8 mouse cellular contexts compared by ENCODE assay signal in the genomic region with DNA sequence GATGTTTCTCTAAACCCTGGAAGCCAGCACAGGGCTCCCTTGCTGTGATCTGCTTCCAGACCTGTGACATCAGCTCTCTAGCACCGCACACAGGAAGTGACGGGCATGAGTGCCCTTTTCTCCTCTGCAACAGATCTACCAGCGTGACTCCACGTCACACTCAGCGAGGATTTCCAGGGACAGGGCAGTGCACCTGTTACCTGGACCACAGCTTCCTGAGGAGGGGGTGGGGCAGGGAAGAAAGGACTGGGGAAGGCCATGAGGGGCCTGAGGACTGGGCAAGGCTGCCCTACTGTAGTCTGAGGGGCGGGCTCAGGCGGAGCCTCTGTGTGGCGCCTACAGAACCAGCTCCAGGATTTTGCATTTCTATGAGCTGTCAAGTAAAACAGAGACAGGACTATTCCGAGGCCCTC. TPM values are rescaled to one million over a fixed set of nuclear protein-coding genes. Genes with fewer than 3 reads are reported as not detected.
DNase-seq lines count a peak whose midpoint lies in the region; ATAC-seq and TF ChIP-seq lines count a peak whose summit lies in the region.

No protein-coding gene starts in this region.

- peak; percentile 40 for ATAC-seq in heart, embryonic 14.5 days (ENCODE audit: insufficient number of reproducible peaks, insufficient read depth, low FRiP score, low read depth)
- peak; percentile 81 for ATAC-seq in kidney, postnatal 0 days (replicated peaks; ENCODE audit: low FRiP score, low read depth)

- H3K9ac ChIP-seq in heart, embryonic 14.5 days (ENCODE audit: low read length): peak overlapping the region; percentile 48
- no peak overlapping the region for H3K9ac ChIP-seq in kidney, postnatal 0 days (ENCODE audit: low read depth, low read length)

- H3K27ac ChIP-seq in bone marrow, adult 2 months (ENCODE audit: control insufficient read depth, insufficient read depth, low read depth, low read length, poor library complexity): peak overlapping the region; percentile 30; the same call in 1 of the 2 replicates
- peak overlapping the region; percentile 88 to 92 for H3K27ac ChIP-seq in heart, embryonic 14.5 days (replicated peaks in 1 of 2; ENCODE audit: control insufficient read depth in 1 of 2, insufficient read depth in 1 of 2, low read depth in 2 of 2, low read length in 2 of 2)
- H3K27ac ChIP-seq in kidney, postnatal 0 days: peak overlapping the region; percentile 87

- peaks cover 77% of the 10 kb centered on the region for H3K36me3 ChIP-seq in heart, embryonic 14.5 days (ENCODE audit: control insufficient read depth, insufficient read depth, low read length)
- peaks cover 53% of the 10 kb centered on the region for H3K36me3 ChIP-seq in kidney, postnatal 0 days (ENCODE audit: insufficient read depth, low read length)
- H3K36me3 ChIP-seq in megakaryocyte, embryonic 14.5 days (replicated peaks; ENCODE audit: low read length): peaks cover 84% of the 10 kb centered on the region

- peak; percentile 37; the same call in 1 of the 2 replicates for TF ChIP-seq CTCF in bone marrow, adult 2 months (IDR thresholded peaks at IDR 0.05; ENCODE audit: control insufficient read depth, insufficient read depth, low read length)
- peak; percentile 50 for TF ChIP-seq CTCF in kidney, postnatal 0 days (IDR thresholded peaks at IDR 0.05; ENCODE audit: low read depth)

- DNase-seq in heart, adult 11 months: peak; percentile 97
- no peak for DNase-seq in heart, adult 8-10 months (ENCODE audit: low spot score)
- DNase-seq in kidney, postnatal 0 days (ENCODE audit: low spot score): peak; percentile 83
- DNase-seq in thymus, postnatal 14 days: peak; percentile 69
- DNase-seq in urinary bladder, postnatal 36 days (ENCODE audit: low spot score in 2 of 2): no peak

- no peak overlapping the region for H3K4me3 ChIP-seq in bone marrow, adult 2 months (replicated peaks; ENCODE audit: control insufficient read depth, low read depth, low read length)
- no peak overlapping the region for H3K4me3 ChIP-seq in heart, embryonic 14.5 days (ENCODE audit: control insufficient read depth in 1 of 2, insufficient read depth in 1 of 2, low read depth in 1 of 2, low read length in 2 of 2)
- no peak overlapping the region for H3K4me3 ChIP-seq in kidney, postnatal 0 days (replicated peaks; ENCODE audit: low read depth, low read length)
- peak overlapping the region; percentile 44 for H3K4me3 ChIP-seq in megakaryocyte, embryonic 14.5 days (replicated peaks)

- H3K4me2 ChIP-seq in heart, embryonic 14.5 days (ENCODE audit: low read length): peak overlapping the region; percentile 45
- peak overlapping the region; percentile 31 for H3K4me2 ChIP-seq in kidney, postnatal 0 days (ENCODE audit: low read length)

- TF ChIP-seq POLR2A in bone marrow, adult 2 months (IDR thresholded peaks at IDR 0.05; ENCODE audit: borderline replicate concordance, control insufficient read depth, low read depth, low read length): no peak

- H3K9me3 ChIP-seq in heart, embryonic 14.5 days (ENCODE audit: control insufficient read depth, low read length): no peaks in the 10 kb centered on the region
- no peaks in the 10 kb centered on the region for H3K9me3 ChIP-seq in kidney, postnatal 0 days (replicated peaks; ENCODE audit: low read length)
- no peaks in the 10 kb centered on the region for H3K9me3 ChIP-seq in megakaryocyte, embryonic 14.5 days

- peaks cover 3% of the 10 kb centered on the region for H3K4me1 ChIP-seq in bone marrow, adult 2 months (ENCODE audit: control insufficient read depth, insufficient read depth, low read length)
- H3K4me1 ChIP-seq in heart, embryonic 14.5 days (ENCODE audit: control insufficient read depth in 2 of 2, insufficient read depth in 2 of 2, low read length in 2 of 2): peaks cover 26 to 58% of the 10 kb centered on the region in 2 experiments
- peaks cover 37% of the 10 kb centered on the region for H3K4me1 ChIP-seq in kidney, postnatal 0 days (replicated peaks; ENCODE audit: insufficient read depth, low read length)
- peaks cover 59% of the 10 kb centered on the region for H3K4me1 ChIP-seq in megakaryocyte, embryonic 14.5 days

- no peaks in the 10 kb centered on the region for H3K27me3 ChIP-seq in heart, embryonic 14.5 days (ENCODE audit: control insufficient read depth, insufficient read depth, low read length)
- H3K27me3 ChIP-seq in kidney, postnatal 0 days (ENCODE audit: insufficient read depth, low read length): no peaks in the 10 kb centered on the region
- H3K27me3 ChIP-seq in megakaryocyte, embryonic 14.5 days (replicated peaks): no peaks in the 10 kb centered on the region

- WGBS in bone marrow, adult 2 months: 44% methylated on average over 9 of the region's 9 CpGs
- 4% methylated on average over 9 of the region's 9 CpGs for WGBS in heart, embryonic 14.5 days
- 12% methylated on average over 9 of the region's 9 CpGs for WGBS in kidney, postnatal 0 days

RNA-seq across cellular contexts. Expression of a gene that starts 6.1 kb away (rescaled TPM):
- total RNA-seq in heart, adult 8-10 months (2022): 100 to 1,000 TPM; 196 to 220 (median 210) TPM
- 111 and 170 TPM in 2 replicates for polyA plus RNA-seq in bone marrow, adult 2 months (2011; ENCODE audit: insufficient read depth, insufficient read length, low replicate concordance, missing spikeins)
- 342 and 368 TPM in 2 replicates for polyA plus RNA-seq in heart, embryonic 14.5 days (2014; fragmentation: Nextera tagmentation; extraction: Ambion mirVana)
- polyA plus RNA-seq in kidney, postnatal 0 days (2015; fragmentation: Nextera tagmentation; extraction: Ambion mirVana): 307 and 309 TPM in 2 replicates
- polyA plus RNA-seq in megakaryocyte, embryonic 14.5 days (2012; ENCODE audit: insufficient read depth, low replicate concordance): 140 and 280 TPM in 2 replicates

RNA-seq across cellular contexts. Expression of a gene that starts 19.1 kb away (rescaled TPM):
- total RNA-seq in heart, adult 8-10 months (2022): 1 to 10 TPM in 3 of 4 experiments, under 1 TPM in 1; 0.75 to 3.6 (median 1.5) TPM
- 25.2 and 41.8 TPM in 2 replicates for polyA plus RNA-seq in bone marrow, adult 2 months (2011; ENCODE audit: insufficient read depth, insufficient read length, low replicate concordance, missing spikeins)
- 2.4 and 2.8 TPM in 2 replicates for polyA plus RNA-seq in heart, embryonic 14.5 days (2014; fragmentation: Nextera tagmentation; extraction: Ambion mirVana)
- polyA plus RNA-seq in kidney, postnatal 0 days (2015; fragmentation: Nextera tagmentation; extraction: Ambion mirVana): 12.3 and 12.5 TPM in 2 replicates
- polyA plus RNA-seq in megakaryocyte, embryonic 14.5 days (2012; ENCODE audit: insufficient read depth, low replicate concordance): 4.3 and 23.7 TPM in 2 replicates

RNA-seq across cellular contexts. Expression of a gene that starts 24.1 kb away (rescaled TPM):
- total RNA-seq in heart, adult 8-10 months (2022): 10 to 100 TPM; 17.9 to 22.9 (median 21.4) TPM
- polyA plus RNA-seq in bone marrow, adult 2 months (2011; ENCODE audit: insufficient read depth, insufficient read length, low replicate concordance, missing spikeins): 71.5 and 171 TPM in 2 replicates
- polyA plus RNA-seq in heart, embryonic 14.5 days (2014; fragmentation: Nextera tagmentation; extraction: Ambion mirVana): 0.77 and 1.1 TPM in 2 replicates
- polyA plus RNA-seq in kidney, postnatal 0 days (2015; fragmentation: Nextera tagmentation; extraction: Ambion mirVana): 3.1 and 4.1 TPM in 2 replicates
- polyA plus RNA-seq in megakaryocyte, embryonic 14.5 days (2012; ENCODE audit: insufficient read depth, low replicate concordance): 1.6 and 4.7 TPM in 2 replicates

Comparison
In these comparisons a context has a peak if more than half of its experiments do, and no peak if none do; other contexts are left out.
1. DNase-seq: peak in heart, adult 11 months (single experiment), kidney, postnatal 0 days (single experiment) and thymus, postnatal 14 days (single experiment); none in heart, adult 8-10 months (single experiment) and urinary bladder, postnatal 36 days (0 of 2).
2. H3K27ac ChIP-seq: peak in every context shown above with its lines; median percentile 90 in heart, embryonic 14.5 days; 87 in kidney, postnatal 0 days; 30 in bone marrow, adult 2 months.
3. RNA of a gene that starts 24.1 kb away (polyA plus RNA-seq): 71.5 to 171 TPM in bone marrow, adult 2 months; 1.6 to 4.7 TPM in megakaryocyte, embryonic 14.5 days, 3.1 to 4.1 TPM in kidney, postnatal 0 days and 0.77 to 1.1 TPM in heart, embryonic 14.5 days; every median in the first group is over 10 times any median in the second.